Mouse (Mus musculus) adipocyte (in vitro differentiated cells): ENCODE data around the gene Hhat.

Experiments
- DNase-seq: peaks from one replicate; pipeline ENCODE4 v3.0.0-alpha.2; 2016; ENCODE audit warnings: low spot score

Gene Hhat

DNA sequence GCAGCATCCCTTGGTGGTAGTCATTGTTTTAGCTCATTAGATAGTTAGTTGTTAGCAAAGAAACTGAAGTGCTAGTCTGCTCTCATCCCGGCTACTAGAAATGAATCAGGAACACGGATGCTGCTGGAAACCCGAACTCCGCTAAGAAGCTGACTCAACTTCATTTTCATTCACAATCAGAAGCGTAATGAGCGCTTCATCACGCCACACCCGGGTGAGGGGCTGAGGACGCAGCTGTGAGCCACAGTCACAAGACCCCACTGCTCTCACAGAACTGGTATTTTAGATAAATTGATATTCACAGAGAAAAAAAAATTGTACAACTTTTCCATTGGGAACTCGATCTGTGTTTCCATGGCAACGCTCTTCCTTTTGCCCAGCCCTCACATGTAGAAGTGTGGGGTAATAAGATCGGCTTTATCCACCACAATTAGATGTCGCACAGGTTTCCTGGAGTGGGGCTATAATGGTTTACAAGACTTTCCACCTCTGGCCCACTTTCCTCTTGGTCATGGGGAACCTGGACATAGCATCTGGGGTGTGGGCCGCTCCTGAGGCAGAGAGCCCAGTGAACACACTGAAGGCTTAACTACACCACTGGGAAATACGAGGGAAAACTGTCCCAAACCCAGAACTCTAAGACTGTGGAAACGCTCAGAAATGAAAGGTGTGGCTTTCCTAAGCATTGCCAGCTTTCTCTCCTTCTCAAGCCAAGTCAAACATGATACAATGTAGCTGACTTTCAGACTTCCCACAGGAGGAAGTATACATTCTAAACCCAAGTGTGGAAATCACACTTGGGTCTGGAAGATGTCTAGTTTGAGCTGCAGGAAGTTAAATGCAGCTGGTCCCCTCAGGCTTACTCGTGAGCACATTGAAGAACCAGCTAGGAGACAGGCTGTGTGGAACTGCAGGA, 14.3 kb upstream of the Hhat start:
- peak; percentile 29 for DNase-seq

DNA sequence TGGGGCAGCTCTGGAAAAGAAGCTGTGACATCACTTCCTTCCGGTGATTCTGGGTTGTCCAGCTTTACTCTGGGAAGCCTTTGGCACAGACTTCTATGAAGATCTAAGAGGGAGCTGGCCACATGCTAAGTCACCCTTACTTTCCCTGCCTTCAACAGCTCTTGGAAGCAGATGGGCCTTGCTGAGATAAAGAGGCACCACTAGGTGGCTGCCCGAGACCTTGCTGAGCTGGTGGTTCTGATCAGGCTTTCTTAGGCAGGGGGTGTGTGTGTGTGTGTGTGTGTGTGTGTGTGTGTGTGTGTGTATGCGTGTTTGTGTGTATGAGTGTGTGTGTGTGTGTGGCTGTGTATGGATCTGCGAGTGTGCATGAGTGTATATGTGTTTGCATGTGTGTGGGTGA, 13.4 kb upstream of the Hhat start:
- peak; percentile 84 for DNase-seq

- no peak for DNase-seq
Measured at GRCm38 (mm10) chr1:192781256-192781655, 10.2 kb upstream of the Hhat start.

DNA sequence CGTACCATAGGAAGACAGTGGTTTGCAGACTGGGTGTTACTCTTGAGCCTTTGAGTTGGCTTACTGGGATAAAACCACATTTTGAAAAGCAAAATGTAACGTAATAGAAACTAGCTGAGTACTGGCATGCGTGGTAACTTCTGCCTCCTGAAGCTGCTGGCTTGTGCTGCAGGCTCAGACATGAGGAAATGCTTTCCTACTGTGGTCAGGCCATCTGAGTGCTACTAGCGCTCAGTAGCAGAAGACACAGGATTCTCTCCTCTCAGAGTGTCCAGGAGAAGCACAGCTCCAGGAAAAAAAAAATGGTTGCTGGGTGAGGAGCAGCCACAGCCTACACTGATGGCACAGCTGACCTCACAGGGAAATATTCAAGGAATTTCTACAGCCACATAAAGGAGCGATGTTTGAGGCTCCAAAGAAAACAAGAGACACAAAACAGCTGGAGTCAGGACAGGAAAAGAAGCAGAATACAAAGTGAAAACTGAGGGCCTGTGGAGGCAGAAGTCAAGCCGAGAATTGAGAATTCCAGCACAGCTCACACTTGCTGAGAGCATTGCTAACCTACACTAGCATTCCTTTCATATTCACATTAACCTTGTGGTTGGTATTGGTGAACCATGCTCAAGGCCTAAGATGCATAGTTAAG, 8.0 kb upstream of the Hhat start:
- no peak for DNase-seq

GRCm38 (mm10) chr1:192778206-192778605, 7.2 kb upstream of the Hhat start:
- no peak for DNase-seq

DNA sequence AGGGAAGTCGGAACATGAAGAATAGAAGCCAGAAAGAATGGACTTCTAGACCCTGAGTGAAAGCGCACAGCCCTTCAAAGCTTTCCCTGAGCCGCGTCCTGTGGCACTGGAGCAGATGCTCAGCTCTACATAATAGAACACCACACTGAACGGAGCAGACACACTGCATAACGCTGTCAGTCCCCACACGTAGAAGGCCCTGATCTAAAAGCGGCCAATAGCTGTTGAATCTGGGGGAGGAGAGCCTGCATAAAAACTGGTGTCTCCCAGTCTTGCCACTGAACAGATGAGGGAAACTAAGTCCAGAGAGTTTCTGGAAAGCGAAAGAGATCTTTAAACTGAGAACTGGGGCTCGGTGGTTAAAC, 911 bp downstream of the Hhat start:
- peak; percentile 65 for DNase-seq

GRCm38 (mm10) chr1:192765531-192765930, 5.5 kb downstream of the Hhat start:
- DNase-seq, result no peak

DNA sequence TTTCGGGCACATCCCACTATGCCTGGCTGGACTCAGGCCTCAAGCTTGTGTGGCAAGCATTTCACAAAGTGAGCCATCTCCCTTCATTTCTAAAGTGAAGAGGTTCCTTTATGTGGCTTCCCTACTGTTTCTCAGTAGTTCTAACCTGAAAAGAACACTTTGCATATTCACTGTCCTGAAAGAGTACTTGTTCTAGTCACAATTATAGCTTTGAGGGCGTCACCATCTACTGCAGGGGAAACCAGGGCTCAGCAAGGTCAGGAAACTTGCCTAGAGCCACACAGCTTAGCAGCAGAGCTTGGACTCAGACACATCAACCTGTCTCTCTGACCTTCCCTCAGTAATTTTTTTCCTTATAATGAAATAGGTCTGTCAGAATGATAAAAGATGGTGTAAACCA, 6.5 kb downstream of the Hhat start:
- DNase-seq, result no peak

GRCm38 (mm10) chr1:192762946-192763933, 7.8 kb downstream of the Hhat start:
- no peak for DNase-seq

- no peak for DNase-seq
Measured at GRCm38 (mm10) chr1:192756674-192757073, 14.3 kb downstream of the Hhat start.

DNA sequence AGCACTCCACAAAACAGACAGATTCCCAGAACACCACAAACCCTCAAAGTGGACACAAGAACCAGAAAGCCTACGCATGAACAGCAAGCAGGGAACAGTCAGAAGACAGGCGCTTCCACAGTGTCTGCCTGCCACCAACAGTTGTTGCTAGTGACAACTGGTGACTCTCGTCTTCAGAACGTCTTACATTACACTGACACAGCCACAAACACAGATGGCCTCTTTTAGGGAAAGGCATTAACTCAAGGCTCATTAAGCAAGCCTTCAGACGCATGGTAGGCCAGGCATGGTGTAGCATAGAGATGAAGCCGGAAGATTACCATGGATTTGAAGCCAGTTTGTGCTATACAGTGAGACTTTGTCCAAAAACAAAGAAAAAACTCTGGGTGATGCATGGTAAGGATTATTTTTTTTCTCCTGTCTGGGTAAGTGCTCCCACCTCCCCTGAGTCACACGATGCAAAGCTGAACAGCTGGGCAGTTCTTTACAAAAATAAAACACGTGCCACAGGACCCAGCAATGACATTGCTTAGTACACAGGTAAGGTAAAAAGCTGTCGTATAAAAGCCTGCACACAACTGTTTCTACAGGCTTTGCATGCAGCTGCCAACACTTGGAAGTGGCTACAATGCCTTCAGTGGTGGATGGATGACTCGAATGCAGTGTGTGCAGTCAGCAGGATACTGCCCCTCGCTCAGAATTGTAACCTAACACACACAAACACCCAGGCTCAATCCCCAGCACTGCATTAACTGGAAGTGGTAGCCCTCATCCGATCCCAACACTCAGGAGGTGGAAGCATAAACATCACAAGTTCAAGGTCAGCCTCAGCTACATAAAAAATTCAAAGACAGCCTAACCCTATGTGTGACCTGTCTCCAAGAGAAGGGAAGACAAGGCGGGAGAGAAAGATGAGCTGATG, 15.1 kb downstream of the Hhat start:
- DNase-seq, result no peak

DNA sequence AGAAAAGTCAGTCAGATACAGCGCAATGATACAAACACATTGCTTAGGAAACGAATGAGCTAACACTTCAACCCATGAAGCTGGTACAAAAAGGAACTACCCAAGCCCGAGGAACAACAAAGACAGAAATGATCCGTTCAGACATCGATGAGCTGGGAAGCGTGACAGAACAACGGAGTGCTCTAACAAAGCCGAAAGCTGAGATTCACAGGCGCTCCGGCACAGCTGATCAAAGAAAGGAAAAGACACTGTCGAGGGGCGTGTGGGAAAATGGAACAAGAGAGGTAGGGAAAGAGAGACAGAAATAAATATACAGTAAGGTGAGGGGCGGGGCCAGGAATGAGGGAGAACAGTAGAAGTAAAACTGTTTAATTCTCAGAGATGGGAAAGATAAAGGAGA, 15.8 kb downstream of the Hhat start:
- no peak for DNase-seq

- DNase-seq, result no peak
Measured at GRCm38 (mm10) chr1:192754268-192754667, 16.8 kb downstream of the Hhat start.

DNA sequence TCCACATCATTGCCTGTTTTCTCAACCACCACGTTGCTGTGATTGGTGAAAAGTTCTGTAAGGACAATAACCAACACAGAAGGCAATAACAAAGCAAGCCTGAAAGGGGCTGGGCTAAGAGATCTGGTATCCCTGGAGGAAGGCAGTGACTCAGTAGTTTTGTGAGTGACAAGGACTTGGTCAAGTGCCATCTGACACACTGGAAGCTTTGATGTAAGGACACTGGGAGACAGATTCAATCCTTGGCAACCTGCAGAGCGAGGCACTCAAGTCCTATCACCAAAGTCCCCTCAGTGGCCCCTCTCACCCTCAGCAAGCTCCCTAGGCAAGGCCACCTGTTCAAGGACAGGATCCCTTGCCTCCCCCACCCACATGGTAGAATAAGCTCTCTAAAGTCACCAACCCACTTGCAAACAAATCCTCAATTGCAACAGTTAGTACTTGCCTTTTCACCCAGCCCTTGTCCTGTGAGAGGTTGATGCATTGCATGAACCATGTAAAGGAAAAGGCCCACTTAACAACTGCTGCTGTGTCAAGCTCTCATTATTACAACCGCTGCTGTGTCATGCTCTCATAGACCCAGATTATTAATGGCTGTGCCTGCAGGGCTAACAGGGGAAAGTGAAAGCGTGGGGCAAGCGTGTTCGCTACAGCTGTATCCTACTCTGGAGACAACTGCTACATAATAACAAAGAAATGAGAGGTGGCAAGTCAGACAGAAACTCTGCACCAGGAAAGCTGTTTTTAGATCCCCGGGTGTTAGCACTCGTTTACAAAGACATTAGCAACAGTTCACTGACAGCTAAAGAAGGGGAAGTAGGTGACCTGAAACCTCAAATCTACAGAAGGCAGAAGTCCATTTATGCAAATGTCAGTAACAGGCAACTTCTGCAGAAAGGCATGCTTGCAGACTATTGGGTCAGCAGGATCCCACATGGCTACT, 18.1 kb downstream of the Hhat start:
- peak; percentile 76 for DNase-seq

DNA sequence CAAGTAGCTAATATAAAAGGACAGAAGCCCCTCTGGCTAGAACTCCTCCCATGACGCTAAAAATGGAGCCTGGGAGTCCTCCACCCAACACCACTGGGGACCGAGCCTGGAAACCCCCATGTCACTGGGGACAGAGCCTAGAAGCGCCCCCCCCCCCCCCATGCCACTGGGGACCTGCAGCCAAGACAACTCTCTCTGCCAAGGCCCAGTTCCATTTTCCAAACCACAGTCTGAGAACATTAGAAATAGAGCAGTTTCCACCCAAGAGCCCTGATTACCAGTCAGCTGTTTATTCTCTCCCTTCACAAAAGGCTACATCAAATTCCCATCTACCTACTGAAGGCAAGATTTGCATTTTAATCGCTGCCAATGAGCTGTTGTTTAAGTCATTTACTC, 21.0 kb downstream of the Hhat start:
- DNase-seq, result no peak

DNA sequence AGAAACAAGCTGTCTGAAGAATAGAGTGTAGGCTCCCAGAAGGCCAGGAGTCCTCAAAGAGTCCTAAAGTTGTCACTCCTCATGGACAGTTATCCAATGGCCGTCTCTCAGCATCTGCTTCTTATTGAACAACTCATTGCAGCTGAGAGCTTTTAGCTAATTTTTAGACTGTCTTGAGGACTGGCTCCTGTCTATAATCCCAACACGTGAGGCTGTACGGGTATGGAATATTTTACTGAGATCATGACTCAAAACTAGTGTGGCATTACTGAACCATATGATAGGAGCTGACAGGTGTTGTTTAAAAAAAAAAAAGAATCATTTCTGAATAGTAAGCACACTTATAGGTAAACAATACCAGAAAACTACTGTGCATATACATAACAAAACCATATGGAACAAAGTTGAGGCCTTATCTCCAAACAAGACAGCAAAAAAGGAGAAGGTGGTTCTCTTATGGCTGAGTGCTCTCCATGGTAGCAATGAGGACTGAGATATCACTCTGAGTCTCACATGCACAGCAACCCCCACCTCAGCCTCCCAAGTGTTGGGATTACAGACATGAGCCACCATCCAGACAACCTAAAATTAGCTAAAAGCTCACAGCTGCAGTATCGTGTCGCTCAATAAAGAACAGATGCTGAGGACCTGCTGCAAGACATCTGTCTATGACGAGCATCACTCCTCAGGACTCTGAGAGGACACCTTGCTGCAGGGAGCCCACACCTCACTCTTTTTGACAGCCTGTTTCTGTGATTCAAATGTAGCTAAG, 21.6 kb downstream of the Hhat start:
- no peak for DNase-seq

DNA sequence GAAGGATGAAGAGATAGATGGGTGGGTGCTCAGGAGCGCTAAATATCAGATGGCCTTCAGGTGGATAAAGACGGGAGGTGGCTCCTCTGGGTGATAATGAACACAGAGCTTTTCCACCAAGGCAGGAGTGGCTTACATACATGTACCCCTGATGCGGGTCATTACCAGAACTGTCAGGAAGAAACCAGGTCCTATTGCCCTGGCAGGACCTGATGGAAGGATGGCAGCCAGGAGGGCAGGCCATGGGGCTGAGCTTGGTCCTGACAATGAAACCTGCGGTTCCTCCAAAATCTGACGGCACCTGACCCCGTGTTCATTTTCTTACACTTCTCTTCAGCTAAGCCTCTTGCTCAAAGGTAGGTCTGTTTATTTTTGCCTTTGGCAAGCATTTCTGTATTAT, 24.8 kb downstream of the Hhat start:
- DNase-seq, result no peak

DNA sequence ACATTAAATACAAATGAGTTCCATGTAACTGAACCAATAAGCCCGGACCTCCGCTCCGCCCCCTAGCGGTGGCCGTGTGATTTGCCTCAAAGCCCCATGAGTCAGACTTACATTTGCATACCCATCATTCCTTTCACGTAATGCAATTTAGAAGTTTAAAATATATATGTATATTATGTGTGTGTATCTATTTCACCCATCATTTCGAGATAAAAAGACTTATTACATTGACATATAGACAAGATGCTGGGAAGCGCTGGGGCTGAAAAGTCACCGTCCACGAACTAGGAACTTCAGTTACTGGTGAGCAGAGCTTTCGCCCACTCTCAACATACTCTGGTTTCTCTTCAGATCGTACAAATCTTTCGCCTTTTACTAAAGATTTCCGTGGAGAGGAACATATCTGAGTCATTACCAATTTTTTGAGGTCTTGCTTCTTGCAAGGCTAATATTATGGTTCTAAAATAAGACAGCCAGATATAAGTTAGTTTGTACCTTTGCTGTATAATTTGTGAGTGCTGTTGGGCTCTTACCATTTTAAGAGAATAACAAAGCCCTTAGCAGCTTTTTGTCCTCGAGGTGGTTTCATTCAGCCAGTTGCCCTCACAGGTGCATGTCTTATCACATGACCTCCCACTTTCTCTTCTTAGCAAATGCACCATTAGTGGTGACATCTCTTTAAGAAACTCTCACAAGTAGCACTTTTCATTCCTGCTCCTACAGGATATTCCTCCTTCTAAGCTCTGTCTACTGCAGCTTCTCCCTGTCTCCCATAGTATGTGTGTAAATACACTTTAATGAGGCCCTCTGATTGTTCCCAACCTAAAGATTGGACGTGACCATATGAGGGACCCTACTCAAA, 25.6 kb downstream of the Hhat start:
- peak; percentile 29 for DNase-seq
